Mouse (Mus musculus) lung, postnatal 0 days (tissue): Measurements from ENCODE around the gene Chst3. TPM values are rescaled to one million over a fixed set of nuclear protein-coding genes. Genes with fewer than 3 reads are reported as not detected.

ENCODE experiments used
- ATAC-seq: fragments of 200-750 bp; cut with Nextera tagmentation; 2 replicates; pipeline ENCODE4 v1.8.0; 2017; ENCODE audit warnings: moderate library complexity
- DNase-seq: peaks from one replicate; pipeline ENCODE4 v3.0.0-alpha.2; 2016; ENCODE audit warnings: low spot score
- H3K27ac ChIP-seq: fragments of 300-500 bp; sonication (generic); 2 replicates; pipeline ENCODE4 v1.5.1; 2014; ENCODE audit warnings: antibody characterized with exemption, mild to moderate bottlenecking, low read length, mixed read lengths
- H3K27me3 ChIP-seq: fragments of 300-500 bp; sonication (generic); replicated peaks from 2 replicates; pipeline ENCODE4 v1.6.1; 2014; ENCODE audit warnings: low read length, mixed read lengths; ENCODE audit not compliant: insufficient read depth
- H3K36me3 ChIP-seq: fragments of 300-500 bp; sonication (generic); 2 replicates; pipeline ENCODE4 v1.6.1; 2014; ENCODE audit warnings: low read length, mixed read lengths; ENCODE audit not compliant: insufficient read depth
- H3K4me1 ChIP-seq: fragments of 300-500 bp; sonication (generic); 2 replicates; pipeline ENCODE4 v1.6.1; 2014; ENCODE audit warnings: antibody characterized with exemption, low read depth, low read length, mixed read lengths; ENCODE audit not compliant: insufficient read depth
- H3K4me2 ChIP-seq: fragments of 300-500 bp; sonication (generic); replicated peaks from 2 replicates; pipeline ENCODE4 v1.6.1; 2014; ENCODE audit warnings: low read depth, mild to moderate bottlenecking, low read length, moderate library complexity, mixed read lengths
- H3K4me3 ChIP-seq: fragments of 300-500 bp; sonication (generic); 2 replicates; pipeline ENCODE4 v1.5.1; 2014; ENCODE audit warnings: low read depth, low read length
- H3K9ac ChIP-seq: fragments of 300-500 bp; sonication (generic); replicated peaks from 2 replicates; pipeline ENCODE4 v1.6.1; 2014; ENCODE audit warnings: low read depth, mild to moderate bottlenecking
- H3K9me3 ChIP-seq: fragments of 300-500 bp; sonication (generic); 2 replicates; pipeline ENCODE4 v1.6.1; 2016; ENCODE audit warnings: low read length, mixed read lengths
- CTCF ChIP-seq: IDR thresholded peaks from 2 replicates; pipeline ENCODE4 v1.5.1; 2016; ENCODE audit warnings: antibody characterized with exemption, mild to moderate bottlenecking
- EP300 ChIP-seq: IDR thresholded peaks from 2 replicates; pipeline ENCODE4 v1.6.1; 2016; ENCODE audit warnings: antibody characterized with exemption, mild to moderate bottlenecking, control low read depth
- WGBS: fragments of 180-500 bp; shearing (Covaris S2); extraction: QIAGEN DNeasy Blood & Tissue Kit; methylation state at CpG from one replicate; pipeline ENCODE4 v1.1.7; 2014; 5-methylcytosine and 5-hydroxymethylcytosine counted together
- polyA plus RNA-seq: library from polyadenylated mRNA; unstranded; fragments of >200 nt; fragmentation: Nextera tagmentation; extraction: Ambion mirVana; gene quantifications from 2 replicates; pipeline ENCODE4 v1.2.1, GENCODE M21; 2015

Gene Chst3
- 1.8 TPM in 2 replicates for polyA plus RNA-seq

DNA sequence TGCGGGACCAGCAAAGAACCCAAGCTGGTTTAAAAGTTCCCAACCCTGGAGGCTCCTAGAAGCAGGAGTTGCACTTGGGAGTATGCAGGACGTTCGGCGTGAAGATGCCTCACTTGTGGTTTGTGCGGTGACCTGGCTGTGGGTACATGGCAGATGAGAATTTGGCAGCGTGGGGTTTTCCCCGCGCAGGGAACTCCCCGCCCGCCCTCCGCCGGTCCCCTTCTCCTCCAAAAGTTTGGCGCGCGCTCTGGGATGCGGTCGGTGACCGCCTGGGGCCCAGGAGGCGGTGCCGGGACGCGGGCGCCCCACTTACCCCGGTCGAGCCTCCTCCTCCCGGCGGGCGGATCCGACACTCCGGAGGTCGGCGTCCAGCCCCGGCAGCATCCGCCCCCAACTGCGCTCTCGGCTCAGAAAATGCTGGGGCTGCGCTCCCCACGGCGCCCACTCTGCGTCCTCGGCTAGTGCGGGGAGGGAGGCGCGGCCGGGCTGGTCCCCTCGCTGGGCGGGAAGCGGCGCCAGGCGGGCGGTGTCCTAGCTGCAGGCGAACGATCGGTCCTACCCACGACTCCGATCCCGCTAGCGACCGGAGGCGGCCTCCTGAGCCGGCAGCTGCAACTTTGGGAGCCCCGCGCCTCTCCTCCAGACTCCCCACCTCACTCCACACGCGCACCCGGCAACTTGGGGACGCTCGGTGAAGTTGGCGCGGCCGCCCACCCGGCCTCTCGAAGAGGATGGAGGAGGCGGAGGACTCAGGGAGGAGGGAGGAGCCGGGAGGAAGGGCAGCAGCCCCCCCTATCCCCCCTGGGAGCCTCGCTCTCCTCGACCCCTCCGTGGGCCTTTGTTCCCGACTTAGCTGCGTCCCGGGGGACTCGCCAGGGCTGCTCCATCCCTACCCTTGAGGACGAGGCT, at the start of gene Chst3:
Gene Chst3 (minus strand): TSS at position 670 of the 909 bp plus-strand sequence.
- DNase-seq (peak; percentile 66), ATAC-seq (peak; percentile 74)
- H3K9me3 ChIP-seq: no peaks in the 10 kb centered on the region
- TF ChIP-seq CTCF (peak; percentile 43), EP300 (no peak)
- H3K27ac ChIP-seq: peak within 1 kb of the TSS; percentile 78
- H3K4me3 ChIP-seq: peak within 1 kb of the TSS; percentile 53
- no peaks in the 10 kb centered on the region for H3K36me3 ChIP-seq
- under 1% methylated on average over 62 of the region's 83 CpGs for WGBS
- H3K9ac ChIP-seq: peak within 1 kb of the TSS; percentile 45
- H3K27me3 ChIP-seq: no peaks in the 10 kb centered on the region; the same call in 1 of the 2 replicates
- peaks cover 10% of the 10 kb centered on the region; the same call in 1 of the 2 replicates for H3K4me1 ChIP-seq
- peak within 1 kb of the TSS; percentile 75 for H3K4me2 ChIP-seq

DNA sequence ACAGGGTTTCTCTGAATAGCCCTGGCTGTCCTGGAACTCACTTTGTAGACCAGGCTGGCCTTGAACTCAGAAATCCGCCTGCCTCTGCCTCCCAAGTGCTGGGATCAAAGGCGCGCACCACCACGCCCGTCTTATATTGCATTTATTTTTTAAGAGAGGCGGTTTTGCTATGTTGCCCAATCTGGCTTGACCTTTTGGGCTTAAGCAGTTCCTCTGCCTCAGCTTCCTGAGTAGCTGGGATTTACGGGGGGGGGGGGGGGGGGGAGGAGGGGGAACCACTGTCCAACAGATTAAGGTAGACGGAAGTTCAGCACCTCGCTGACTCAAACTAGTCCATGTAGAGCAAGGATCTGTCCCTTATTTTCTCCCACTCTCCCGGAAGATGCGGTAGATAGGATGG, 49.7 kb upstream of the Chst3 start:
- Histone ChIP-seq H3K9ac (no peak overlapping the region), H3K4me1 (no peaks in the 10 kb centered on the region), H3K36me3 (no peaks in the 10 kb centered on the region), H3K4me2 (no peak overlapping the region), H3K27me3 (no peaks in the 10 kb centered on the region), H3K4me3 (no peak overlapping the region), H3K27ac (no peak overlapping the region), H3K9me3 (no peaks in the 10 kb centered on the region)
- ATAC-seq: no peak
- WGBS: 75% methylated on average over 10 of the region's 11 CpGs
- DNase-seq: no peak
- TF ChIP-seq CTCF (no peak), EP300 (no peak)

DNA sequence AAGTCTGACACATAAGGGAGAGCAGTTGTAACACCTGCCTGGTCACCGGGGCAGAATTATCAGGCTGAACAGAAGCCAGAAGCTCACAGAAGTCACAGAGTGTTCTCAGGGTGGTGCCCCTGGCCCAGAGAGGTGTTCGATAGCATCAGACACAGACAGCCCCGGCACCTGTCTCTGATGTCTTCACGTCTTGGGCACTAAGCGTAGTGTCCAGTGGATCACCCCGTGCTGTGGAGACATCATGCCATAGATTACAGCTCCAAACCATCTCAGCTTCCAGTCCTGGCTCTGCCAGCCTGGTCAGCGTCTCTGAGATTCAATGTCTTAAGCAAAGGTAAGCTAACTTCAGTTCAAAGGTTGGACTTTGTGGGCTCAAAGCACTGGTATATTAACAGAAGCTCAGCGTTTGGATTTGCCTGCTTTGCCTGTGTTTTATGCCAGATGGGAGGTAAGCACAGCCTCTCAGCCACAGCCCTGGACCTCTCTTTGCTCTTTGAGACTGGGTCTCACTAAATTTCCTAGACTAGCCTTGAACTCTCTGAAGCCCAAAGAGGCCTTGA, 47.9 kb upstream of the Chst3 start:
- Histone ChIP-seq H3K4me3 (no peak overlapping the region), H3K4me2 (no peak overlapping the region), H3K4me1 (no peaks in the 10 kb centered on the region), H3K27me3 (no peaks in the 10 kb centered on the region), H3K27ac (no peak overlapping the region), H3K9me3 (no peaks in the 10 kb centered on the region), H3K36me3 (no peaks in the 10 kb centered on the region), H3K9ac (no peak overlapping the region)
- TF ChIP-seq CTCF (no peak), EP300 (no peak)
- ATAC-seq: no peak
- 75% methylated on average over 8 of the region's 8 CpGs for WGBS
- no peak for DNase-seq

DNA sequence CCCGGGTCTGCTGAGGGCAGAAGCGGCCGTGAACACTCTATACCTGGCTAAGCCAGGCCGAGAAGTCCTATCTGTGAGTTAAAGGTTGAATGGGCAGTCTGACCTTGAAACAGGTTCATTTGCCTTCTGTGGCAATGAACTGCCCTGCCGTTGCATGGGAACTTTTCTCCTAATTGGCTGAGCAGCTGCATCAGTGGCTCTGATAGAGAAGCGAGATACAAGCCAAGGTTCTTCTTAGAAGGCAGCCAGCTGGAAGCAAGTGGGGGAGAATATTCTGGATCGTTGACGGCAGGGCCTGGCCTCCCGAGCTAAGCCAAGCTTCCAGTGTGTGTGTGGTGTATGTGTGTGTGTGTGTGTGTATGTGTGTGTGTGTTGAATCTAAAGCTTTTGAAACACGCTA, 46.2 kb upstream of the Chst3 start:
- H3K4me1 ChIP-seq: no peaks in the 10 kb centered on the region
- no peaks in the 10 kb centered on the region for H3K27me3 ChIP-seq
- H3K9me3 ChIP-seq: no peaks in the 10 kb centered on the region
- no peak for ATAC-seq
- no peak overlapping the region for H3K4me2 ChIP-seq
- TF ChIP-seq CTCF: no peak
- TF ChIP-seq EP300: no peak
- no peak overlapping the region for H3K27ac ChIP-seq
- 75% methylated on average over 10 of the region's 10 CpGs for WGBS
- DNase-seq: peak; percentile 69
- H3K36me3 ChIP-seq: no peaks in the 10 kb centered on the region
- H3K9ac ChIP-seq: no peak overlapping the region
- H3K4me3 ChIP-seq: no peak overlapping the region

DNA sequence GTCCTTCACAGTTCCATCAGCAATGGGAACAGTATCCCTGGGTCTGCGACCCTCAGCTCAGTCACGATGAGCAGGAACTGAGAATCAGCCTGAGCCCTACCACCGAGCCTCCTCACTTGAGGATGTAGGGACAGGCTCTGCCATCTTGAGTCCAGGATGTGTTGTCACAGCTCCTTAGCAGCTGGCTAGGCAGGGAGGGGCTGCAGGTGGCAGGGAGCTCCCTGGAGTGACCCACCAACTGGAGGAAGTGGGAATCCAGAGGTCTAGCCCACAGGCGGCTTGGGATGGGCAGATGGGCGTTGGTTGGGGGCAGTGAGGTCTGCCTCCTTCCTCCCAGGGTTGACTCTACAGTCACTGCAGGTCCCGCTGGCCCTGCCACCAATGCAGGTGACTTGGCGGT, 44.3 kb upstream of the Chst3 start:
- Histone ChIP-seq H3K4me2 (no peak overlapping the region), H3K27ac (no peak overlapping the region), H3K27me3 (no peaks in the 10 kb centered on the region), H3K4me1 (no peaks in the 10 kb centered on the region), H3K9ac (no peak overlapping the region), H3K4me3 (no peak overlapping the region), H3K36me3 (no peaks in the 10 kb centered on the region), H3K9me3 (no peaks in the 10 kb centered on the region)
- ATAC-seq (no peak), DNase-seq (no peak)
- TF ChIP-seq EP300: no peak
- no peak for TF ChIP-seq CTCF
- WGBS: 84% methylated on average over 7 of the region's 7 CpGs

DNA sequence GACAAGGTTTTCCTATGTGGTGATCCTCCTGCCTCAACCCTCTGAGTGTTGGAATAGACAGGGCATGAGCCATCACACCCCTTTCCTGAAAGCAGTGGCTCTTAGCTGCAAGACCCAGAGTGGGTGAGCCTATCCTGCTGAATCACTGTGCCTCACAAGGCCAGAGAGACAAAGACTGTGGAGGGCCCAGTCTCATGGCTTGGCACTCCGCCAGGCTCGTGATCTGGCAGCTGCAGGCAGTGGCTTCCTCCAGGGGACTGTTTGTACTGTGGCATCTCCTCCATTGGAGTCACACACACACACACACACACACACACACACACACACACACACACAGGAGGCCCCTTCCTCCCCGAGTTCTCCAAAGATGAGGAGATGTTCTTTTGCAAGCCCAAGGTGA, 43.3 kb upstream of the Chst3 start:
- H3K4me2 ChIP-seq: no peak overlapping the region
- DNase-seq (peak; percentile 88), ATAC-seq (peak; percentile 95)
- H3K27ac ChIP-seq: no peak overlapping the region
- TF ChIP-seq CTCF: no peak
- peak; percentile 81 for TF ChIP-seq EP300
- no peak overlapping the region for H3K9ac ChIP-seq
- H3K27me3 ChIP-seq: no peaks in the 10 kb centered on the region
- H3K36me3 ChIP-seq: no peaks in the 10 kb centered on the region
- no peaks in the 10 kb centered on the region for H3K4me1 ChIP-seq
- WGBS: 6% methylated on average over 3 of the region's 3 CpGs
- no peaks in the 10 kb centered on the region for H3K9me3 ChIP-seq
- no peak overlapping the region for H3K4me3 ChIP-seq
